In genomic region chr14:74917504-74918124, GRCm38 (mm10) we compare ENCODE assay signal across 17 mouse cellular contexts. TPM values are rescaled to one million over a fixed set of nuclear protein-coding genes. Genes with fewer than 3 reads are reported as not detected.
DNase-seq lines count a peak whose midpoint lies in the region; TF ChIP-seq lines count a peak whose summit lies in the region.
"Had no signal": no experiment of that assay in that cellular context is flagged by ENCODE, and none has a peak within 500 bp of the region (broad histone marks: within the 10 kb centered on the region; RNA-seq: fewer than 3 reads in every experiment).

No protein-coding gene starts in this region.

- TF ChIP-seq POLR2A in spleen, adult 2 months (IDR thresholded peaks at IDR 0.05; ENCODE audit: low read depth, low read length): no peak

- intact Hi-C loops in gastrocnemius, adult 2 months (cut with DNase I): no loop called here

- H3K4me3 ChIP-seq in gastrocnemius, adult 2 months: no peak overlapping the region
- H3K4me3 ChIP-seq in spleen, adult 2 months (ENCODE audit: extremely low read depth, insufficient read depth, insufficient read length): no peak overlapping the region
- H3K4me3 ChIP-seq: forebrain, embryonic 10.5 days; forebrain, embryonic 13.5 days; heart, adult 2 months; hindbrain, embryonic 12.5 days; hindbrain, embryonic 15.5 days had no signal

- no peak for DNase-seq in gastrocnemius, adult 2 months
- no peak for DNase-seq in gastrocnemius, adult 8-10 months (ENCODE audit: low spot score in 2 of 2)
- DNase-seq in spleen, adult 2 months (ENCODE audit: low read depth in 1 of 2, low spot score in 2 of 2): no peak
- DNase-seq in spleen, postnatal 10 days (ENCODE audit: low spot score in 2 of 2): no peak
- peak; percentile 50 for DNase-seq in splenic B cell, adult 2 months (ENCODE audit: low read depth, low spot score)
- DNase-seq in left cerebral cortex, adult 8-10 months (ENCODE audit: low spot score in 2 of 2): no peak
- DNase-seq: adrenal gland, adult 8-10 months; adrenal gland, postnatal 25 days; cerebellum, adult 18-20 months; cerebellum, adult 9-10 months; cerebellum, postnatal 14 days; gastrocnemius, postnatal 25 days; heart, adult 2 months had no signal

- 63% methylated on average over 5 of the region's 5 CpGs for WGBS in spleen, adult 2 months

- H3K36me3 ChIP-seq in spleen, adult 2 months (ENCODE audit: control insufficient read depth, insufficient read depth, low read length): no peaks in the 10 kb centered on the region; the same call in 1 of the 2 replicates
- H3K36me3 ChIP-seq in splenic B cell, adult 2 months (ENCODE audit: control insufficient read depth, insufficient read depth, low read length, poor library complexity, severe bottlenecking): no peaks in the 10 kb centered on the region
- H3K36me3 ChIP-seq: forebrain, embryonic 10.5 days; hindbrain, embryonic 12.5 days; hindbrain, embryonic 15.5 days had no signal

- no peaks in the 10 kb centered on the region for H3K27me3 ChIP-seq in spleen, adult 2 months (ENCODE audit: control insufficient read depth, insufficient read depth, low read length)
- no peaks in the 10 kb centered on the region for H3K27me3 ChIP-seq in splenic B cell, adult 2 months (ENCODE audit: control insufficient read depth, insufficient read depth, low read length, poor library complexity, severe bottlenecking)
- H3K27me3 ChIP-seq: forebrain, embryonic 13.5 days; hindbrain, embryonic 12.5 days; hindbrain, embryonic 15.5 days had no signal

- peaks cover 50% of the 10 kb centered on the region for H3K4me1 ChIP-seq in spleen, adult 2 months (ENCODE audit: control insufficient read depth, insufficient read depth, insufficient read length)

- H3K27ac ChIP-seq in gastrocnemius, adult 2 months: peak overlapping the region; percentile 51; the same call in 1 of the 2 replicates
- peak overlapping the region; percentile 19; the same call in 1 of the 2 replicates for H3K27ac ChIP-seq in spleen, adult 2 months (ENCODE audit: insufficient read depth, low read length)
- H3K27ac ChIP-seq: forebrain, embryonic 10.5 days; forebrain, embryonic 13.5 days; hindbrain, embryonic 12.5 days; hindbrain, embryonic 15.5 days had no signal

- TF ChIP-seq CTCF in gastrocnemius, adult 2 months (IDR thresholded peaks at IDR 0.05): no peak
- no peak for TF ChIP-seq CTCF in spleen, adult 2 months (IDR thresholded peaks at IDR 0.05; ENCODE audit: extremely low read depth, insufficient read depth, insufficient read length, insufficient replicate concordance)

RNA-seq across cellular contexts. Expression of gene Lrch1, which starts 30.1 kb away (rescaled TPM):
- 1 to 10 TPM; 3.0 to 4.4 TPM for total RNA-seq in gastrocnemius, adult 2 months (2021)
- total RNA-seq in gastrocnemius, adult 8-10 months (2022): 1 to 10 TPM; 1.8 to 3.1 (median 2.5) TPM
- polyA plus RNA-seq in spleen, adult 2 months (2012; rRNA removed): 11.5 and 15.7 TPM in 2 replicates
- total RNA-seq in left cerebral cortex, adult 8-10 months (2022): 10 to 100 TPM; 13.6 to 26.9 (median 19.1) TPM
